Mouse (Mus musculus): ENCODE measurements around the gene Zfp180. TPM values are rescaled to one million over a fixed set of nuclear protein-coding genes. Genes with fewer than 3 reads are reported as not detected.

Zfp180 gene
- polyA plus RNA-seq, 1 experiment = 18.2 TPM

DNA sequence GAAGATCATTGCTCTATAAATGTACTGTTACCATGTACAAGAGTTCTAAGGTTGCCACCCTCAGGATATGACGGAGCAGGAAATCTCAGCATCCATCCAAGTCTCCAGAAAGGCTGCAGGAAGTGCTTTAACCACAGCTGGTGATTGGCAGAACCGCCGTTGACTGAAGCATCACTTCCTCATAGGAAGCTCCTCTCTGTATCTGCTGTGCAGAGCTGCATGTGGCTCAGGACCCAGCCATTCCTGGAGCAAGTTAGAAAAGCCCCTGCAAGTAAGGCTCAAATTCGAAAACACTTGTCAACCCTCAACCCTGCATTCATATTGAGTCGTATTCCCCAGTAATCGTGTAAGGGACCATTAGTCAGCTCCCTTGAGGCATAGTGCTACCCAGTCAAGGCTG, 60.8 kb downstream of the Zfp180 start:
- Histone ChIP-seq H3K27me3 (ENCODE audit: control insufficient read depth, insufficient read depth, low read length, poor library complexity, severe bottlenecking) (no peaks in the 10 kb centered on the region), H3K9me3 (replicated peaks; ENCODE audit: control insufficient read depth, insufficient read depth, low read length, poor library complexity, severe bottlenecking) (no peaks in the 10 kb centered on the region), H3K27ac (ENCODE audit: insufficient read depth, low read length) (no peak overlapping the region), H3K4me3 (ENCODE audit: low read depth, low read length) (no peak overlapping the region), H3K36me3 (ENCODE audit: control insufficient read depth, insufficient read depth, low read length, poor library complexity, severe bottlenecking) (no peaks in the 10 kb centered on the region), H3K4me1 (ENCODE audit: control insufficient read depth, insufficient read depth, low read length) (no peaks in the 10 kb centered on the region), H3K9ac (ENCODE audit: low read depth, poor library complexity, severe bottlenecking) (no peak overlapping the region)
- no peak for TF ChIP-seq EP300 (IDR thresholded peaks at IDR 0.05; ENCODE audit: insufficient read depth, low read depth, low read length)
- TF ChIP-seq POLR2A (IDR thresholded peaks at IDR 0.05; ENCODE audit: insufficient read depth, low read length) = no peak
- TF ChIP-seq CTCF (IDR thresholded peaks at IDR 0.05; ENCODE audit: low read depth, low read length) = no peak

DNA sequence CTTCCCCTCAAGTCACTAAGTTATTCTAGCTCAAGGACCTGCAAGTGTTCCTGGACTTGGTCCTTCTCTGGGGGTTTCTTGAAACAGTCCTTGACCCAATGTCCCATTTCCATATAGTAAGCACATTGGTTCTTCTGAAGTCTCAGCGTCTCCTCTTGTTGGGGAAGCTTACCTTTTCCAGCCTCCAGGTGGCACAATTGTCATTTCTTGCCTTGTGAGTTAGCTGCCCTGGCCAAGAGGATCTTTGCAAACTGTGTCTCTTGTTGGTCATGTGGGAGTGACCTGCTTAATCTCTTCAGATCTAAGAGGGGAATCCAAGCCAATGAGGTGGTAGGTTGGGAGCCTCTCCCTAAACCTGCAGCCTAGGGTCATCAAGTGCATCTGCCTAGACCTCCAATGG, 71.5 kb downstream of the Zfp180 start:
- Histone ChIP-seq H3K27ac (ENCODE audit: insufficient read depth, low read length) (no peak overlapping the region), H3K9ac (ENCODE audit: low read depth, poor library complexity, severe bottlenecking) (no peak overlapping the region), H3K27me3 (ENCODE audit: control insufficient read depth, insufficient read depth, low read length, poor library complexity, severe bottlenecking) (no peaks in the 10 kb centered on the region), H3K9me3 (replicated peaks; ENCODE audit: control insufficient read depth, insufficient read depth, low read length, poor library complexity, severe bottlenecking) (no peaks in the 10 kb centered on the region; the same call in 1 of the 2 replicates), H3K36me3 (ENCODE audit: control insufficient read depth, insufficient read depth, low read length, poor library complexity, severe bottlenecking) (no peaks in the 10 kb centered on the region), H3K4me1 (ENCODE audit: control insufficient read depth, insufficient read depth, low read length) (no peaks in the 10 kb centered on the region), H3K4me3 (ENCODE audit: low read depth, low read length) (no peak overlapping the region)
- TF ChIP-seq EP300 (IDR thresholded peaks at IDR 0.05; ENCODE audit: insufficient read depth, low read depth, low read length) (no peak), POLR2A (IDR thresholded peaks at IDR 0.05; ENCODE audit: insufficient read depth, low read length) (no peak), CTCF (IDR thresholded peaks at IDR 0.05; ENCODE audit: low read depth, low read length) (peak; percentile 47)

Other genes with a start within 250 kb of the Zfp180 start
- gene Vmn1r176, start 244.6 kb upstream of the Zfp180 start, polyA plus RNA-seq (2011; ENCODE audit: insufficient read depth, insufficient read length, low read depth, missing spikeins) = not detected in 2 replicates
- gene Vmn1r177, start 215.5 kb upstream of the Zfp180 start, polyA plus RNA-seq (2011; ENCODE audit: insufficient read depth, insufficient read length, low read depth, missing spikeins) = not detected in 2 replicates
- not detected in 2 replicates for gene Vmn1r178, start 189.9 kb upstream of the Zfp180 start, polyA plus RNA-seq (2011; ENCODE audit: insufficient read depth, insufficient read length, low read depth, missing spikeins)
- gene Vmn1r179, start 154.9 kb upstream of the Zfp180 start, polyA plus RNA-seq (2011; ENCODE audit: insufficient read depth, insufficient read length, low read depth, missing spikeins) = not detected in 2 replicates
- gene Vmn1r180, start 131.3 kb upstream of the Zfp180 start, polyA plus RNA-seq (2011; ENCODE audit: insufficient read depth, insufficient read length, low read depth, missing spikeins) = not detected in 2 replicates
- gene Vmn1r181, start 107.3 kb upstream of the Zfp180 start, polyA plus RNA-seq (2011; ENCODE audit: insufficient read depth, insufficient read length, low read depth, missing spikeins) = 0.15 TPM in 1 of 2 replicates, not detected in the other
- gene V1rd19, start 80.2 kb upstream of the Zfp180 start, polyA plus RNA-seq (2011; ENCODE audit: insufficient read depth, insufficient read length, low read depth, missing spikeins) = not detected in 2 replicates
- not detected in 2 replicates for gene Vmn1r183, start 28.7 kb upstream of the Zfp180 start, polyA plus RNA-seq (2011; ENCODE audit: insufficient read depth, insufficient read length, low read depth, missing spikeins)
- gene Zfp112, start 30.4 kb downstream of the Zfp180 start, polyA plus RNA-seq (2011; ENCODE audit: insufficient read depth, insufficient read length, low read depth, missing spikeins) = 1.3 and 1.4 TPM in 2 replicates
- 3.9 and 4.6 TPM in 2 replicates for gene Zfp235, start 52.2 kb downstream of the Zfp180 start, polyA plus RNA-seq (2011; ENCODE audit: insufficient read depth, insufficient read length, low read depth, missing spikeins)
- 0.84 and 1.9 TPM in 2 replicates for gene Zfp114, start 93.1 kb downstream of the Zfp180 start, polyA plus RNA-seq (2011; ENCODE audit: insufficient read depth, insufficient read length, low read depth, missing spikeins)
- gene Zfp111, start 129.5 kb downstream of the Zfp180 start, polyA plus RNA-seq (2011; ENCODE audit: insufficient read depth, insufficient read length, low read depth, missing spikeins) = 7.9 and 8.9 TPM in 2 replicates
- 3.9 and 4.5 TPM in 2 replicates for gene Zfp109, start 155.6 kb downstream of the Zfp180 start, polyA plus RNA-seq (2011; ENCODE audit: insufficient read depth, insufficient read length, low read depth, missing spikeins)
- 0.36 TPM in 1 of 2 replicates, not detected in the other for gene Zfp108, start 172.9 kb downstream of the Zfp180 start, polyA plus RNA-seq (2011; ENCODE audit: insufficient read depth, insufficient read length, low read depth, missing spikeins)
- gene Zfp93, start 188.5 kb downstream of the Zfp180 start, polyA plus RNA-seq (2011; ENCODE audit: insufficient read depth, insufficient read length, low read depth, missing spikeins) = 8.5 and 14.3 TPM in 2 replicates
- gene Zfp61, start 219.3 kb downstream of the Zfp180 start, polyA plus RNA-seq (2011; ENCODE audit: insufficient read depth, insufficient read length, low read depth, missing spikeins) = 5.6 and 9.0 TPM in 2 replicates
- gene Zfp94, start 234.7 kb downstream of the Zfp180 start, polyA plus RNA-seq (2011; ENCODE audit: insufficient read depth, insufficient read length, low read depth, missing spikeins) = 4.7 and 5.3 TPM in 2 replicates